Mouse (Mus musculus) heart, embryonic 15.5 days (tissue): ENCODE measurements around the gene Lypd9. TPM values are rescaled to one million over a fixed set of nuclear protein-coding genes. Genes with fewer than 3 reads are reported as not detected.

ENCODE experiments used
- ATAC-seq: fragments of 200-750 bp; cut with Nextera tagmentation; replicated peaks from 2 replicates; pipeline ENCODE4 v1.8.0; 2017; ENCODE audit warnings: low read depth, moderate TSS enrichment; ENCODE audit not compliant: insufficient number of reproducible peaks, insufficient read depth, low FRiP score
- H3K27ac ChIP-seq: fragments of 300-500 bp; sonication (generic); 2 replicates; pipeline ENCODE4 v1.5.1; 2015; ENCODE audit warnings: mild to moderate bottlenecking, inconsistent platforms
- H3K27me3 ChIP-seq: fragments of 300-500 bp; sonication (generic); 2 replicates; pipeline ENCODE4 v1.6.1; 2015; ENCODE audit warnings: inconsistent platforms
- H3K36me3 ChIP-seq: fragments of 300-500 bp; sonication (generic); 2 replicates; pipeline ENCODE4 v1.6.1; 2015; ENCODE audit warnings: mild to moderate bottlenecking, inconsistent platforms
- H3K4me1 ChIP-seq: fragments of 300-500 bp; sonication (generic); replicated peaks from 2 replicates; pipeline ENCODE4 v1.6.1; 2015; ENCODE audit warnings: inconsistent platforms
- H3K4me2 ChIP-seq: fragments of 300-500 bp; sonication (generic); 2 replicates; pipeline ENCODE4 v1.6.1; 2015; ENCODE audit warnings: inconsistent platforms, mild to moderate bottlenecking, moderate library complexity
- H3K4me3 ChIP-seq: fragments of 300-500 bp; sonication (generic); 2 replicates; pipeline ENCODE4 v1.5.1; 2015; ENCODE audit warnings: mild to moderate bottlenecking, inconsistent platforms
- H3K9ac ChIP-seq: fragments of 300-500 bp; sonication (generic); 2 replicates; pipeline ENCODE4 v1.6.1; 2015; ENCODE audit warnings: mild to moderate bottlenecking, inconsistent platforms
- H3K9me3 ChIP-seq: fragments of 300-500 bp; sonication (generic); replicated peaks from 2 replicates; pipeline ENCODE4 v1.6.1; 2016; ENCODE audit warnings: inconsistent platforms
- WGBS: fragments of 180-500 bp; shearing (Covaris S2); methylation state at CpG from one replicate; pipeline ENCODE4 v1.1.7; 2015; ENCODE audit warnings: mixed read lengths; 5-methylcytosine and 5-hydroxymethylcytosine counted together
- polyA plus RNA-seq: library from polyadenylated mRNA; unstranded; fragments of >200 nt; fragmentation: Nextera tagmentation; extraction: Ambion mirVana; gene quantifications from 2 replicates; pipeline ENCODE4 v1.2.1, GENCODE M21; 2015

The Lypd9 gene
- polyA plus RNA-seq, 1 experiment from 2014 or later = not detected

DNA sequence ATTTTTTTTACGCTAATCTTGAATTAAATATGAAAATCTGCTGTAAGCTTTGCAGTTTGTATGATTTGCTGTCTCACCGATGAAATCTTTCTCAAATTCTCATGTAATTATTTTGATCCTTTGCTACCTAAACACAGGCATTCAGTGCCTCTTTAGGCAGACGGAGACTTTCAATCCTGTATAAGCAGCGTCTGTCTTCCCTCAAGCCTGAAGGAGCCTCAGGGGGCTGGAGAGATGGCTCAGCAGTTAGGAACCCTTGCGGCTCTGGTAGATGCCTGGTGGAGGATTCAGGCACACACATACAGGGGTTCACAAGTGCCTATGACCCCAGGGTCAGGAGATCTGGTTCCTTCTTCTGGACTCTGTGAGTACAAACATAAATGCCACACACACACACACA is 52.1 kb downstream of the Lypd9 start:
- Histone ChIP-seq H3K36me3 (no peaks in the 10 kb centered on the region), H3K4me3 (no peak overlapping the region), H3K27ac (no peak overlapping the region), H3K4me2 (no peak overlapping the region), H3K4me1 (no peaks in the 10 kb centered on the region; the same call in 1 of the 2 replicates), H3K27me3 (no peaks in the 10 kb centered on the region), H3K9ac (no peak overlapping the region), H3K9me3 (no peaks in the 10 kb centered on the region)
- WGBS = 55% methylated on average over 5 of the region's 5 CpGs
- no peak for ATAC-seq

DNA sequence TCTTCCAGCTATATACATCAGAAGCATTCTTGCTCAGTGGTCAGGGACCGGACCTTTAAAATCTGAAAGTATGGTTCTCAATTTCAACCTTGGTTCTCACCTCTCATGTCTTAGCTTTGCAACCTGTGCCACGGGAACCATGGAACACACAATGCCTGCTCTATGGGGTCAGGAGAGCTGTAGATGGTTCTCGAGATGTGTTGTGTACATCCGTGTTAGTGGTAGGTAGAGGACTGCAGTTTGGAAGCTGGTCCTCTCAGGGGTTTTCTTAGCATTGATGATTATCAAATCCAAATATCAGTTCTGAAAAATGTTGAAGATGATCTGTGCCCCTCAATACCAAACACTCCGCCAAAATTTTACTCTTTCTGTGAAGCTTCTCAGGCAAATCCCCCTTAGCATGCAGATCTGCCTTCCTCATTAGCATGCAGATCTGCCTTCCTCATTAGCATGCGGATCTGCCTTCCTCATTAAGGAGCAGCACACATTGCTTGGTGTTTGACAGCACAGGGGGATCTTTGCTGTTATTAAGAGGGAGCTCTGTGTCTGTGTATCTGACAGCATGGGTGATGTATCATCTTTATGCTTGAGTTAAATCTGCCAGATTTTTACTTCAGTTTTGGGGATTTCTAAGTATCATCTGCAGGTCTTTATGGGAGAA is 52.6 kb downstream of the Lypd9 start:
- no peak for ATAC-seq
- WGBS = 63% methylated on average over 6 of the region's 6 CpGs

More for the DNA sequence above, 52.6 kb downstream of the Lypd9 start:
- Histone ChIP-seq H3K27ac (no peak overlapping the region), H3K4me2 (no peak overlapping the region), H3K4me1 (no peaks in the 10 kb centered on the region; the same call in 1 of the 2 replicates), H3K9ac (no peak overlapping the region), H3K4me3 (no peak overlapping the region), H3K36me3 (no peaks in the 10 kb centered on the region), H3K9me3 (no peaks in the 10 kb centered on the region), H3K27me3 (no peaks in the 10 kb centered on the region)

Other genes starting within 250 kb of the Lypd9 start
- not detected in 2 replicates for gene 4930438A08Rik, start 178.1 kb downstream of the Lypd9 start, polyA plus RNA-seq
- 12.1 and 15.9 TPM in 2 replicates for gene Zfp692, start 145.9 kb downstream of the Lypd9 start, polyA plus RNA-seq
- 31.6 and 33.1 TPM in 2 replicates for gene Zfp672, start 122.6 kb downstream of the Lypd9 start, polyA plus RNA-seq
- gene Sh3bp5l, start 122.2 kb downstream of the Lypd9 start, polyA plus RNA-seq = 27.6 and 29.9 TPM in 2 replicates
- gene Lypd8, start 73.9 kb downstream of the Lypd9 start, polyA plus RNA-seq = not detected in 2 replicates
- not detected in 2 replicates for gene 1810065E05Rik, start 31.8 kb downstream of the Lypd9 start, polyA plus RNA-seq
- gene Gm12253, start 20.4 kb downstream of the Lypd9 start, polyA plus RNA-seq = not detected in 2 replicates
- gene Olfr30, start 9.3 kb upstream of the Lypd9 start, polyA plus RNA-seq = not detected in 2 replicates
- not detected in 2 replicates for gene Olfr332, start 39.6 kb upstream of the Lypd9 start, polyA plus RNA-seq
- gene Olfr331, start 49.6 kb upstream of the Lypd9 start, polyA plus RNA-seq = not detected in 2 replicates
- 0.11 TPM in 1 of 2 replicates, not detected in the other for gene Olfr330, start 81.9 kb upstream of the Lypd9 start, polyA plus RNA-seq
- gene Olfr329-ps, start 93.5 kb upstream of the Lypd9 start, polyA plus RNA-seq = not detected in 2 replicates
- not detected in 2 replicates for gene Olfr328, start 102.7 kb upstream of the Lypd9 start, polyA plus RNA-seq
- gene Olfr224, start 117.6 kb upstream of the Lypd9 start, polyA plus RNA-seq = 0.06 TPM in 1 of 2 replicates, not detected in the other
- not detected in 2 replicates for gene Olfr325, start 124.8 kb upstream of the Lypd9 start, polyA plus RNA-seq
- not detected in 2 replicates for gene Olfr324, start 142.2 kb upstream of the Lypd9 start, polyA plus RNA-seq
- not detected in 2 replicates for gene 2210407C18Rik, start 163.2 kb upstream of the Lypd9 start, polyA plus RNA-seq
- not detected in 2 replicates for gene Olfr323, start 177.6 kb upstream of the Lypd9 start, polyA plus RNA-seq
- gene Trim58, start 187.5 kb upstream of the Lypd9 start, polyA plus RNA-seq = 0.16 and 0.44 TPM in 2 replicates
- gene Olfr322, start 205.9 kb upstream of the Lypd9 start, polyA plus RNA-seq = not detected in 2 replicates
- gene Olfr320, start 228.2 kb upstream of the Lypd9 start, polyA plus RNA-seq = not detected in 2 replicates
- gene Olfr319, start 246.2 kb upstream of the Lypd9 start, polyA plus RNA-seq = not detected in 2 replicates